Mouse (Mus musculus): ENCODE results near the gene Isg15. TPM values are rescaled to one million over a fixed set of nuclear protein-coding genes. Genes with fewer than 3 reads are reported as not detected.

Gene Isg15
- total RNA-seq (2021), result 1 to 10 TPM; 1.9 to 2.6 TPM
- long read RNA-seq, experiment 1, result 0 reads
- long read RNA-seq, experiment 2, partial matches to known transcripts, result 0 of 1 reads
- long read RNA-seq, experiment 2, other reads (novel, unspliced or antisense), result 0 of 1 reads

DNA sequence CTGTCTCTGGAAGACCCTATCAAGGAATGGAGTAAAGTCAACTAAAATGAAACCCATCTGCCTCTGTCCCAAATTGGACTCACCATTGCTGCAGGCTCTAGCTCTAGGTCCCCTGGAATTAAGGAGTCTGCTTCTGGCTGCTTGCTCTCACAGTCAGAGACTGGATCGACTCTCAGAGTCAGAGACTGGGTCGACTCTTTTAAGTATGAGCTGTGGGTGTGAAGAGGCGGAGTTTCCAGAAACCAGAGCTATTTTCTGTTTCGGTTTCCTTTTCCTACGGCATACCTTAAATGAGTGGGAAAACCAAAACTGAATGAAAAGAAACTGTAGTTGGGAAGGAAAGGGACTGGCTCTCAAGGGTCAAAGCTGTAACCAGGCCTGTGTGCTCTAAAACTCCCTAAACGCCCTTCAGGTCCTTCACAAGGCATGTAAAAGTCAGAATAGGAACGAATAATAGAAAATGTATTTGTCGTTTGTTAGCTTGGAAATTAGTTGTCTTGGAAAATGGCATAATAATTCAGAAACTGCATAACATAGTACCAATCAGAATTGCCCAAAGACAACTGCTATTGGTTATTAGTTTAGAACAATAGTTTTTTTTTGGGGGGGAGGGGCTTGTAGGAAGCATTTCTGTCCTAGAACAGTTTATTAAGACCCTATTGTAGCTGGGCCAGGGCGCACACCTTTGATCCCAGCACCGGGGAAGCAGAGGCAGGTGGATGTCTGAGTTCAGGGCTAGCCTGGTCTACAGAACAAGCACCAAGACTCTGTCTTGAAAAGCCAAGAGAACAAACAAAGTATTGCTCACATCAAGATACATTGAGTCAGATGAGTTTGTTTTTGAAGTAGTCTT lies at the start of gene Isg15:
Gene Isg15 (minus strand): TSS at position 196 of the 853 bp plus-strand sequence.
- no peak for DNase-seq
- intact Hi-C loops (cut with DNase I), result no loop called here

DNA sequence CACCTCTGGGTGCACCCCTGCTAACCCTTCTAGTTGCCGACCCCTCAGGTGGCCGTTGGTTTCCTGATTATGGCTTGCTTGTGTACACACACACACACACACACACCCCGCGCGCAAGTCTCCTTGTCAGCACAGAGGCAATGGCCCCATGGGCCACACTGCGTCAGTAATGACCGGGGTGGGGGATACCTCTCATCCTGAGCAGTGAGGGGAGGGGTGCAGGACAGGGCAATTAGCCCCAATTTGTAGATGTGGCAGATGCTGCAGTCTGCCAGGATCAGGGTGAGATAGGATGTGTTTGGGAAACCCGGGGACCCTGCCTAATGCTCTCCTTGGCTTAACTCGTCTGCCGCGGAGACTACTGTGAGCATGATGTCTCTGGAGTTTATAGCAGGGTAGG lies 48.9 kb upstream of the Isg15 start:
- DNase-seq, result no peak
- intact Hi-C loops (cut with DNase I), result no loop called here

DNA sequence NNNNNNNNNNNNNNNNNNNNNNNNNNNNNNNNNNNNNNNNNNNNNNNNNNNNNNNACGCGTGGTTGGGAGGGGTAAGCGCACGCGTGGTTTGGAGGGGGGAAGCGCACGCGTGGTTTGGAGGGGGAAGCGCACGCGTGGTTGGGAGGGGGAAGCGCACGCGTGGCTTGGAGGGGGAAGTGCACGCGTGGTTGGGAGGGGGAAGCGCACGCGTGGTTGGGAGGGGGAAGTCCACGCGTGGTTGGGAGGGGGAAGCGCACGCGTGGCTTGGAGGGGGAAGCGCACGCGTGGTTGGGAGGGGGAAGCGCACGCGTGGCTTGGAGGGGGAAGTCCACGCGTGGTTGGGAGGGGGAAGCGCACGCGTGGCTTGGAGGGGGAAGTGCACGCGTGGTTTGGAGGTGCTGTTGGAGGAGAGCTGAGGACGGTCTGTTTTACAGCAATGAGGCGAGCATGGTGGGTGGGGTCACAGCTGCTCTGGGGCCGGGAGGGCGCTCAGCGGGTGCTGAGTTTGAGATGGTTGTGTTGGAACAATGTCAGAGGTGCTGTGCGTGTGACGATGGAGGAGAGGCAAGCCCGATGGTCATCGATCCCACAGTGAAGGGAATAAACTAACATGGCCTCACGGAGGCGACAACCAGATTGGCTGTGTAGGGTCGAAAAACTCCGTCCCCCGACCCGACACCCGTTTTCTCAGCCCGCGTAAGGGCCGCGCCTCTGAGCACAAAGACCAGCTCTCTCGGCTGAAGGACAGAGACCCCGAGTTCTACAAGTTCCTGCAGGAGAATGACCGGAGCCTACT lies 36.2 kb upstream of the Isg15 start:
- no peak for DNase-seq
- intact Hi-C loops (cut with DNase I), result no loop called here

DNA sequence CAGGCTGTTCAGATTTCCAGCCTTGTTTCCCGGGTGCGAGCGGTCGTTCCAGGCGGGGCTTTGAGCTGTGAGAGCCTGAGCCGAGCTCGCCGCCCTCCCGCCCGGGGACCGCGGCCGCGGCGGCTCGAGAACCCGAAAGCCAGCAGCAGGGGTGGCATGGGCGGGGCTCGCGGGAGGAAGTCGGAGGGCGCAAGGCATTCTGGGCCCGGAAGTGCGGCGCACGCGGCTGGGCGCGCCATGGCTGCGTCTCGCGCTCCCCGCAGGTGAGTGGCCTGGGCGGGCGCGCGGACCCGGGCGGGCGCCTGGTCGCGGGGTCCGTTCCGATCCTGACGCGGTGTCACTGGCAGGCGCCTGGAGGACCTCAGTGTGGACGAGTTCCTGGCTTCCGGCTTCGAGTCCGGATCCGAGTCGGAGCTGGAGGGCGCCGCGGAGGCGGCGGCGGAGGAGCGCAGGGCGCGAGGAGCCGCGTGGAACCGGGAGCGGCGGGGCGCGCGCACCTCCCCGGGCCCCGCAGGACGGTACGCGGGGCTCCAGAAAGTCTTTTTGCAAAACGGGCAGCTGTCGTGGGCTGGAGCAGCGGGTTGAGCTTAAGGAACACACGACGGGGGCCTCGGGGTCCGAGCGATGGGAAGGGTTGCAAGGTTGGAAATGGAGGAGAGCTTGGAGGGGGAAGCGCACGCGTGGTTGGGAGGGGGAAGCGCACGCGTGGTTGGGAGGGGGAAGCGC lies 35.4 kb upstream of the Isg15 start, which contains the start of gene Noc2l:
Gene Noc2l (plus strand): TSS at position 203 of the 726 bp plus-strand sequence.
- DNase-seq, result peak; percentile 93
- intact Hi-C loops (cut with DNase I), result no loop called here

DNA sequence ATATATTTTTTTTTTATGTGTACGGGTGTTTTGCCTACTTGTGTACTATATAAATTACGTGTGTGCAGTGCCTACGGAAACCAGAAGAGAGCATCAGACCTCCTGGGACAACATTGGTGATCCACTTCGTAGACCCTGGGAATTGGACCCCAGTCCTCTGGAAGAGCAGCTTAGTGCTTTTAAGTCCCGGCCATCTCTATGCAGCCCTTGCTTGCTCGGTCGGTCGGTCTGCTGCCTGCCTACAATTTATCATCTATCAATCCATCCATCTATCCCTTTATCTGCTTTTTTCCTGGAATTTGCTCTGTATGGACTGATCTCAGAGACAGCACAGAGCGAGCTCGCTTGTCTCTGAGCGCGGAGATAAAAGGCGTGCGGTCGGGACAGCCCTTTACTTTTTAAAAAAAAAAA lies 34.7 kb upstream of the Isg15 start:
- no peak for DNase-seq
- intact Hi-C loops (cut with DNase I), result no loop called here

DNA sequence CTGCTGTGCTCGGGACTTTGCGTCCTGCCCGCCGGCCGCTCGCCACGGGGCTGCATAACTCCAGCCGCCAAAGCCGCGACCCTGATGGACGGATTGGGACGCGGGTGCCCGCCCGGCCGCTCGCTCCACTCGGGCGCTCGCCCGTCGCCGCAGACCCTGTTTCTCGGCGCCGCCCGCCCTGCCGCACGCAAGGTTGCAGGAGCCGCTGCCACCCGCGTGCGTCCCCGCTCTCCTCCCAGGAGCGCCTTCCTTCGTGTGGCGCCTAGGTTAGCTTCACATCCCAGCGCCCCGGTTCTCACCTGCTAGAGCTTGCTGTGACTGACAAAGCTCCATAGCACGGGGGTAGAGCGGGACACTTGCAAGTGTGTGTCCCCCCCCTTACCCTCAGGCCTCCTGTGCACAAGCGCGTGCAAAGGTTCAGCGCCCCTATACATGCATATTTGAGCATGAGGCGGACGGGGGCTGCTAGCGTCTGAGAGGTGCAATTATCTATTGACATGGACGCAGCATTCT lies 34.1 kb upstream of the Isg15 start, which contains the start of gene Plekhn1:
Gene Plekhn1 (minus strand): TSS at position 157 of the 513 bp plus-strand sequence.
- peak; percentile 83 to 84 for DNase-seq
- intact Hi-C loops (cut with DNase I), result loop anchor here (5.0 kb wide), 1 partner anchor 122 kb away; no protein-coding TSS in a partner anchor

DNA sequence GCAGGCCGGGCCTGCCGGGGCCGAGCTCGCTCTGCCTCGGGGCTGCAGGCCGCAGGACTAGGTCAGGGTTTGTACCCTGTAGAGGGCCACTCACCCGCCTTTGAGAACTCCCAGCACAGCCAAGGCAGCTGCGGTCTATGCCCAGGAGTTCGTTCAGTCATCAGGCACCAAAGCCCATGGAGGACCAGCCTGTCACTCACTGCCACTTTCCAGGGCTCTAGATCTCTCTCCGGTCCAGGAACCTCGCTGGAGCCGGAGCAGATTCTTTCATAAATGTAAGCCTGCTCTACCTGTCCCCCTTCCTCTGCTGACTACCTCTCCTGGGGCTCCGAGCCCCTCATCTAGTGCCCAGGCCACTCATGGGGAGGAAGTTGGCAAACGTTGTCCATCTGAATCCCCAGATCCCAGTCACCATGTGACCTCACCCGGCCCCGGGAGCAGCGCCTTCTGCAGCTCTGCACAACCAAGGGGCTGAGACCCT lies 33.4 kb upstream of the Isg15 start:
- peak in 1 of 2 experiments; percentile 28 for DNase-seq
- intact Hi-C loops (cut with DNase I), result loop anchor here (5.0 kb wide), 1 partner anchor 122 kb away; no protein-coding TSS in a partner anchor

DNA sequence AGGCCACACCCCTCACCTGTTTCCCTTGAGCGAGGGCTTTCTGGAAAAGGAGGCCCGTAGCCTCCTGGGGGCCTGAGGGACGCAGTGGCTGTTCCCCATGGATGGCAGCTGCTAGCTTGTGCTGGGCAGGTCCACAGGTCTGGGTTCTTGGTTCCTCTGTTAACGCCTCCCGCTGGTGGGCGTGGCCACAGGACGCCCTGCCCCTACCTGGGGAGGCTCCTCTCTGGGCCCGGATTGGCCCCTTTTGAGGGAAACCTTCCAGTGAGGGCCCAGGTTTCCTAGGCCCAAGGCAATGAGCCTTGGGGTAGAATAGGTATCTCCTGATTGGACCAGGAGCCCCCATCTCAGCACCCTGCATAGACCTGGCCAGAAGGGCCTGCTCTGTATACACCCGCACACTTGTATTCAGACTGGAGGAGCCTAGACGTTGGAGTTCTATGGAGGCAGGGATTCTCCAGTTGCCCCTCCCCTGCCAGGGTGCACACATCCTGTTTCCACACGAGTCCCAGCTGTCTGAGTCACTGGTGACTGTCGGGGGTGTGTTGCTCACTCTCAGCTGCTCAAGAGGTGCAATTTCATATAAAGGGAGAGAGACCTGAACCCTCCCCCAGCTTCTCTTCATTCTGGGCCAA lies 27.9 kb upstream of the Isg15 start:
- intact Hi-C loops (cut with DNase I), result no loop called here
- no peak for DNase-seq

DNA sequence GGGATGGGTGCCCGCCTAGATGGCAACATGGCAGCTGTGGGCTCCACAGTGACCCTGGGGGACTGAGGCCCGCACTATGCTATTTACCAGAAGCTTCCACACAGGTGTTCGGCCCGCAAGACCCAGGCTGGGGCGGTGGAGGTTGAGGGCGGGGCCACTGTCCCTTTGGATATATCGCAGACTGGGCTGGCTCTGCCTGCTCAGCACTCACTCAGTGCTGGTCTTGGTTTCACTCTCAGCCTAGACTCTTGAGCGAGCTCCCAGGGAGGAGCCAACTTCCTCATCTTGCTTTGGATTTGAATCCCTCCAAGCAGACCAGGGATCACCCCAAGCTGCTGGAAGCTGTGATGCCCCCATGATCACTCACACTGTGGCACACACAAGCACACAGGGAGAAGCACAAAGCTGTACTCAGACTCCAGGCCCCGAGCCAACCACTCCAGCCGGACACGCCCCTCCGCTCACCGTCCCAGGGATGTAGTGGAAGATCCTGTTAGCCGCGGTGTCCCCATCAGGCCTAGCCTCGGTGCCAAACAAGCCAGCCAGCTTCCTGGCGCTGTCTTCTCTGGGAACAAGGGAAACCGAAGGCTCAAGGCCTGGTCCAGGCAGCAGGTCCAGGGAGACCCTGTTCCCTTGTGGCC lies 27.3 kb upstream of the Isg15 start:
- intact Hi-C loops (cut with DNase I), result no loop called here
- peak; percentile 53 to 54 for DNase-seq

DNA sequence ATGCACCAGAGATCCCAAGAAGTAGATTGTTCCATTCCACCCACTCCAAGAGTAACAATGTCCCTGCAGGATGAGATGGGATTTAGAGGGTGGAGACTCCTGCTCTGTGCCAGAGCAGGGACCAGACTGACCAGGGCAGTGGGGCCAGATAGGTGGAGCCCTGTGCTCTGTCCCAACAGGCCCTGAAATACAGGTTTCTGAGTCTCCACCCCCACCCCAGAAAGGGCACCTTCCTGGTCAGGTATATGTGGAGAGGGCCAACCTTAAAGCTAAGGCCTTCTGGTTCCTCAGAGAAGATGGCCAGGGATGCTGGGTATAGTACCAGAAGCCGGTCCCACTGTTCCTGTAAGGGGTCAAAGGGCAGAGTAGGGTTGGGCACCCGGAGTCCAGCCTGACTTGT lies 23.7 kb upstream of the Isg15 start:
- intact Hi-C loops (cut with DNase I), result no loop called here
- no peak for DNase-seq

DNA sequence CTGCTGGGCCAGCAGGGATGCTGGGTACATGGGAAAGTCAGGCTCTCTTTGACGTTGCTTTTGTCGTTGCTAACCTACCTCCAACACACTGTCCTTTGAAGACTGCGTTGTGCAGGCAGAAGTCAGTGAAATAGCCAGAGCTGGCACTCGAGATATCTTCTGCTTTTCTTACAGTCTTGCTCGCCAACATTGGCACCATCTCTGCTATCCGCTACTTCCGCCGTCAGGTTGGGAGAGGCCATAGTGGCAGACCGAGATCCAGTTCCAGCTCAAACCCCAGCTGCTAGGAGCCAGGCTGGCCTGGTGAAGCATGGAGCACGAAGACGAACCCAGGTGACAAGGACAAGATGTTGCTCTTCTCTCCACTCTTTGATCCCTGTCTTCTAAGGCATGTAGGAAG lies 19.3 kb upstream of the Isg15 start:
- intact Hi-C loops (cut with DNase I), result no loop called here
- DNase-seq, result no peak

DNA sequence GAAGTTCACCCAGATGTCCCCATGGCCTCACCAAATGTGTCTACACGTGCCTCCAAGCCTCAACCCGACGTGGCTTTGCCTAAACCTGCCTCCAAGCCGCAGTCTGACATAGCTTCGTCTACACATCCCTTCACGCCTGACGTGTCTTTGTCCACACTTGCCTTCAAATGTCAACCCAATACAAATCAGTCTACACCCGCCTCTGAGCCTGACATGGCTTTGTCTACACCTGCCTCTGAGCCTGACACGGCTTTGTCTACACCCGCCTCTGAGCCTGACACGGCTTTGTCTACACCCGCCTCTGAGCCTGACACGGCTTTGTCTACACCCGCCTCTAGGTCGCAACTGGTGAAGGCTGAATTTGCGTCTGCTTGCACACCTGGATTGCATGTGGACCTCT lies 17.2 kb upstream of the Isg15 start:
- DNase-seq, result peak in 1 of 2 experiments; percentile 27
- intact Hi-C loops (cut with DNase I), result no loop called here

DNA sequence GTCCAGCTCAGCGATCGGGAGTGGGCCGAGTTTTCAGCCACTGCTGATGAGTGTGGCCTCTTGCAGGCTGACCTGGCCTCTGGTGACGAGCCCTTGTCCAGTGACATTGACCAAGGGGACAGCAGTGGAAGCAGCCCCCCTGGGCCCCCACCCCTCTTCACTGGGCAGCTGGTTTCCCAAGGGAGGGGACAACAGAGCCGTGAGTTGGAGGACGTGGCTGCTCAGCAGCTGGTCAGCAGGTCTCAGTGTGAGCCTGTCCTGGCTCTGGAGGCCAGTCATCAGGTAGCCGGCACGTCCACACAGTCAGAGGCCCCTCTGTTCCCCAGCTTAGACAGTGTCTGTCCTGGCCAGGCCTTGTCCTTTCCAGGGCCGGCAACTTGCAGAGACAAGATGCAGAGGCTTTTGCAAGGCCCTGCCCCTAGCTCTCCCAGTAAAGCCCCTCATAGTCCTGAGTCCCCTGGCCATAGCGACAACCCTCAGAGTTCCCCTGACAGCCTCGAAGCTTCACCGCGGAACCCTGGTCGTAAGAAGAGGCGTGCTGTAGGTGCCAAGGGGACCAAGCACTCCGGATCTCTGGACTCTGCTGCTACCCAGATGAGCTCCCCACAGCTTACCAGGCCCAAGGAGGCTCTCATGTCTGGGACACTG lies 16.5 kb upstream of the Isg15 start:
- intact Hi-C loops (cut with DNase I), result no loop called here
- peak in 1 of 2 experiments; percentile 35 for DNase-seq

DNA sequence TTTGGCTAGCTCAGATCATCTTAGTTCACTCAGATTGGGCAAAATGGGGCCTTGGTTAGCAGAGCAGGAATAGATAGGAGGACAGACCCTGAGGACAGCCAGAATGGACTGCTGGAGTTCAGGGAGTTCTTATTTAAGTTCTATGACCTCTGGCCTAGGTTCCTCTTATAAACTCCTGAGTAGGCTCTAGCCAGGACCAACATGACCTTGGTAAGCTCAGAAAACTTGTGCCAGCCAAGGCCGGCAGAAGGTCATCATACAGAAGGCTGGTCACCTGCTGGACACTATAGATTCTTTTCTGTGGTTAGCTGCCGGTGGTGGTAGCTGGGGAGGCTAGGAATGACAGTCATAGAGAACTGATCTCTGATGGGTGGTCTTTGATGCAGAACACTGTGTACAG lies 15.6 kb upstream of the Isg15 start:
- no peak for DNase-seq

DNA sequence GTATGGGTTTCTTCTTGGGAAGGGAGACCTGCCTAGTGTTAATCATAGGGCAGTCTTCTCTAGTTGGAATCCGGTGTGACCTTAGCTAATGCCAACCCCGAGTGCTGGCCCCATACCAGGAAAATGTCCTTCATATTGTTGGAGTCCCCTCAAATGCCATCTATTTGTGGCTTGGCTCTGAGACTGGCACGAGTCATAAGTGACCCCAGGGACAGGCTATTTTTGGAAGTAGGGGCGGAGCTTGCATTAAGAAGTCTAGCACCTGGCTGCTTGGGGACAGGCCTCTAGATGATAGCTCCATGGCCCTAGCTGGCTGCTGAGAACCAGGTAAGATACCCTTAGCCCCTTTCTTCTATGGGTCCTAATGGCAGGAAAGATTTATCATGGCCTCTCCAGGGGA lies 15.0 kb upstream of the Isg15 start, which contains the start of gene Perm1:
Gene Perm1 (plus strand): TSS at position 220 of the 400 bp plus-strand sequence.
- intact Hi-C loops (cut with DNase I), result no loop called here
- peak; percentile 72 to 84 for DNase-seq

More for the DNA sequence above, 15.6 kb upstream of the Isg15 start:
- intact Hi-C loops (cut with DNase I), result no loop called here

DNA sequence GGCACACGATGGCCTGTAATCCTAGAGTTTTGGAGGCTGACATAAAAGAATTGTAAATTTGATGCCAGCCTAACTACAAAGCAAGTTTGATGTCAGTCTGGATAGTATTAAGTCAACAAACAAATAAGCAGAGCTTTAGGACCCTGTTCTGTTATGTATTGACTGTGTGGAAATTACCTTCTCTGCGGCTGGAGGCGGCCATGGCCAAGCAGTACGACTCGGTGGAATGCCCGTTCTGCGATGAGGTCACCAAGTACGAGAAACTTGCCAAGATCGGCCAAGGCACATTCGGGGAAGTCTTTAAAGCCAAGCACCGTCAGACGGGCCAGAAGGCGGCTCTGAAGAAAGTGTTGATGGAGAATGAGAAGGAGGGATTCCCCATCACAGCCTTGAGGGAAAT lies 12.5 kb upstream of the Isg15 start:
- no peak for DNase-seq
- intact Hi-C loops (cut with DNase I), result no loop called here

DNA sequence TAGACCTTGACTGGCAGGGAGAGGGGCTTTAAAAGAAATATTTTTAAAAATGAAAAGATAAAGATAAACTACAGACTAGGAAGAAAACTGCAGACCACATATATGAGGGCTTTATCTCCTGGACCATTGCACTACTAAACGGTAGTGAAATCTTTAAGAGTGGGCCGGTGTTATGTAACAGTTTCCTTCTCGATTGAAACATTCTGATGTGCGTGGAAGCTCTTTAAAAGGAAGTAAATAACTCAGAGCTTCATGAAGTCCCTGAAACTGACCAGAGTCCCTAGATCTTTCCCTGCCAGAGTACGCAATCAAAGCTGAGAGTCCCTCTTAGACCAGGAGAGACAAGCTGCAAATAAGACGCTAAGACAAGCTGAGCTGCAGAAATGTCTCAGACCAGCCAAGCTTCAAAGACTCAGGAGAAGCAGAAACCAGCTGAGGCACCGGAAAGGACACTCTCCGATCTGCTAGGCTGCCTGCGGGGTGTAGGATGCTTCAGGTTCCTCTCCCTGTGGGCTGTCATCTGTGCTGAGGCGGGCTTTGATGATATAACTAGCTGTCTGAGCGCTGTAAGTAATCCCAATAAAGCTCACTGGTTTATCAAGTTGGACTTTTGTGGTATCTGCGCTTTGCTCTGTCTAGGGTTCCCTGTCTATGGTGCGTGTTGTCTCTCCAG lies 9.5 kb upstream of the Isg15 start:
- intact Hi-C loops (cut with DNase I), result no loop called here
- DNase-seq, result no peak

DNA sequence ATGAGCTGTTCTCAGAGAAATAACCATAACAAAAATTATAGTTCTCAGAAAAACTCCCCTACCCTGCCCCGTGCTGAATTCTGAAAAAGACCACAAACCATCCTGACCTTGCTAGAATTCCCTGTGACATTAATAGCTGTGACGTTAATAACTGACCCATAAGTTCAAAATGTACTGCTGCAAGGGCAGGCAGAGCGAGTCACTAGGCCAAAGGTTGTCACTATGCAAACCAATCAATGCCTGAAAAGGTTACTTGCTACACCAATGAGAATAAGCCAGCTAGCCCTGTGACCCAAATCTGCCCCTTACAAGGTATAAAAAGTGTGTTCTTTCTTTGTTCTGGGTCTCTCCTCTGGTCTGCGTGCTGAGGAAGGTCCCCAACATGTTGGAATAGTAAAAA lies 8.3 kb upstream of the Isg15 start:
- intact Hi-C loops (cut with DNase I), result no loop called here
- DNase-seq, result no peak
